Mouse (Mus musculus) MEL (cell line): ENCODE results near the gene Col15a1. TPM values are rescaled to one million over a fixed set of nuclear protein-coding genes. Genes with fewer than 3 reads are reported as not detected.

Experiments
- DNase-seq: peaks from one replicate; pipeline ENCODE4 v3.0.0; 2011; ENCODE audit warnings: low read depth, low spot score
- H3K27ac ChIP-seq: 2 replicates; pipeline ENCODE4 v1.5.1; 2012; ENCODE audit warnings: low read depth, mild to moderate bottlenecking, control low read depth, low read length, moderate library complexity; ENCODE audit not compliant: control insufficient read depth
- H3K27me3 ChIP-seq, 2 experiments: fragments of 150-350 bp in 1 of 2; sonication (generic) in 1 of 2; 2 replicates each; pipeline ENCODE4 v1.6.1; 2012; ENCODE audit warnings: low read length in 2 of 2, mild to moderate bottlenecking in 2 of 2, improper control_type of control experiment in 1 of 2, moderate library complexity in 1 of 2; ENCODE audit not compliant: insufficient read depth in 2 of 2, control insufficient read depth in 1 of 2
- H3K36me3 ChIP-seq, 2 experiments: 2 replicates each; pipeline ENCODE4 v1.6.1; 2012 to 2014; ENCODE audit warnings: low read length in 2 of 2, improper control_type of control experiment in 1 of 2, inconsistent platforms in 1 of 2, mild to moderate bottlenecking in 1 of 2; ENCODE audit not compliant: insufficient read depth in 2 of 2, control insufficient read depth in 1 of 2
- H3K4me1 ChIP-seq, 2 experiments: fragments of 150-350 bp in 1 of 2; sonication (generic) in 1 of 2; 2 replicates each; pipeline ENCODE4 v1.6.1; 2012; ENCODE audit warnings: low read length in 2 of 2, improper control_type of control experiment in 1 of 2, mild to moderate bottlenecking in 1 of 2; ENCODE audit not compliant: insufficient read depth in 2 of 2, control insufficient read depth in 1 of 2
- H3K4me3 ChIP-seq, 2 experiments: fragments of 150-350 bp in 1 of 2; sonication (generic) in 1 of 2; 2 replicates each; pipeline ENCODE4 v1.5.1; 2012; ENCODE audit warnings: low read depth in 2 of 2, low read length in 2 of 2, mild to moderate bottlenecking in 2 of 2, moderate library complexity in 2 of 2, control low read depth in 1 of 2, improper control_type of control experiment in 1 of 2; ENCODE audit not compliant: control insufficient read depth in 1 of 2, insufficient read depth in 1 of 2
- H3K79me2 ChIP-seq: 2 replicates; pipeline ENCODE4 v1.6.1; 2012; ENCODE audit warnings: mild to moderate bottlenecking, low read length, moderate library complexity; ENCODE audit not compliant: control insufficient read depth, poor library complexity, insufficient read depth
- H3K9ac ChIP-seq: 2 replicates; pipeline ENCODE4 v1.6.1; 2012; ENCODE audit warnings: low read depth, mild to moderate bottlenecking, control low read depth, low read length, moderate library complexity; ENCODE audit not compliant: control insufficient read depth, poor library complexity, severe bottlenecking
- H3K9me3 ChIP-seq: fragments of 150-350 bp; sonication (generic); replicated peaks from 2 replicates; pipeline ENCODE4 v1.6.1; 2012; ENCODE audit warnings: mild to moderate bottlenecking, low read length, improper control_type of control experiment, moderate library complexity; ENCODE audit not compliant: insufficient read depth
- BHLHE40 ChIP-seq: IDR thresholded peaks from 2 replicates; pipeline ENCODE4 v1.6.1; 2012; ENCODE audit warnings: low read depth, mild to moderate bottlenecking, inconsistent platforms, low read length, improper control_type of control experiment, borderline replicate concordance
- CHD1 ChIP-seq: IDR thresholded peaks from 2 replicates; pipeline ENCODE4 v1.6.1; 2012; ENCODE audit warnings: low read depth, mild to moderate bottlenecking, inconsistent platforms, low read length, improper control_type of control experiment
- CHD2 ChIP-seq: IDR thresholded peaks from 2 replicates; pipeline ENCODE4 v1.6.1; 2011; ENCODE audit warnings: low read length, improper control_type of control experiment
- CTCF ChIP-seq, 3 experiments: IDR thresholded peaks in 2 of 3; conservative IDR thresholded peaks in 1 of 3; 2 replicates each; pipeline ENCODE4 v1.5.1; 2011 to 2012; ENCODE audit warnings: low read length in 3 of 3, low read depth in 2 of 3, mild to moderate bottlenecking in 2 of 3, improper control_type of control experiment in 1 of 3, inconsistent platforms in 1 of 3, mixed read lengths in 1 of 3, moderate library complexity in 1 of 3; ENCODE audit not compliant: control insufficient read depth in 1 of 3, insufficient read depth in 1 of 3, poor library complexity in 1 of 3, severe bottlenecking in 1 of 3
- E2F4 ChIP-seq: IDR thresholded peaks from 2 replicates; pipeline ENCODE4 v1.6.1; 2011; ENCODE audit warnings: low read depth, low read length, improper control_type of control experiment, borderline replicate concordance
- ELF1 ChIP-seq: IDR thresholded peaks from 2 replicates; pipeline ENCODE4 v1.6.1; 2014; ENCODE audit warnings: low read depth, mild to moderate bottlenecking, inconsistent platforms, low read length, improper control_type of control experiment, moderate library complexity
- EP300 ChIP-seq, 2 experiments: IDR thresholded peaks; 2 replicates each; pipeline ENCODE4 v1.6.1; 2011; ENCODE audit warnings: improper control_type of control experiment in 2 of 2, low read length in 2 of 2, low read depth in 1 of 2, mild to moderate bottlenecking in 1 of 2
- GATA1 ChIP-seq: IDR thresholded peaks from 2 replicates; pipeline ENCODE4 v1.6.1; 2011; ENCODE audit warnings: low read depth, low read length, improper control_type of control experiment
- KAT2A ChIP-seq: conservative IDR thresholded peaks from 2 replicates; pipeline ENCODE4 v1.6.1; 2012; ENCODE audit warnings: low read depth, low read length, improper control_type of control experiment, inconsistent platforms
- MAFK ChIP-seq: IDR thresholded peaks from 2 replicates; pipeline ENCODE4 v1.6.1; 2011; ENCODE audit warnings: low read depth, mild to moderate bottlenecking, low read length, improper control_type of control experiment, borderline replicate concordance
- MAX ChIP-seq: IDR thresholded peaks from 2 replicates; pipeline ENCODE4 v1.6.1; 2011; ENCODE audit warnings: low read length, improper control_type of control experiment
- MAZ ChIP-seq: IDR thresholded peaks from 2 replicates; pipeline ENCODE4 v1.6.1; 2012; ENCODE audit warnings: low read depth, mild to moderate bottlenecking, inconsistent platforms, low read length, improper control_type of control experiment
- MEF2A ChIP-seq: IDR thresholded peaks from 2 replicates; pipeline ENCODE4 v1.6.1; 2014; ENCODE audit warnings: low read depth, mild to moderate bottlenecking, inconsistent platforms, low read length, improper control_type of control experiment; ENCODE audit not compliant: poor library complexity, insufficient replicate concordance, severe bottlenecking; ENCODE audit errors: extremely low read depth
- MXI1 ChIP-seq: IDR thresholded peaks from 2 replicates; pipeline ENCODE4 v1.6.1; 2011; ENCODE audit warnings: mild to moderate bottlenecking, low read depth, low read length, improper control_type of control experiment
- MYB ChIP-seq: IDR thresholded peaks from 2 replicates; pipeline ENCODE4 v1.6.1; 2011; ENCODE audit warnings: mild to moderate bottlenecking, low read depth, low read length, improper control_type of control experiment
- MYC ChIP-seq: IDR thresholded peaks from 2 replicates; pipeline ENCODE4 v1.6.1; 2011; ENCODE audit warnings: low read depth, mild to moderate bottlenecking, low read length, improper control_type of control experiment, moderate library complexity
- POLR2A ChIP-seq, 2 experiments: IDR thresholded peaks; 2 replicates each; pipeline ENCODE4 v1.6.1; 2011 to 2012; ENCODE audit warnings: low read length in 2 of 2, mild to moderate bottlenecking in 2 of 2, control low read depth in 1 of 2, improper control_type of control experiment in 1 of 2, low read depth in 1 of 2, moderate library complexity in 1 of 2; ENCODE audit not compliant: control insufficient read depth in 1 of 2, insufficient read depth in 1 of 2, poor library complexity in 1 of 2
- POLR2AphosphoS2 ChIP-seq: IDR thresholded peaks from 2 replicates; pipeline ENCODE4 v1.6.1; 2011; ENCODE audit warnings: low read length, improper control_type of control experiment
- POLR2AphosphoS5 ChIP-seq: IDR thresholded peaks from 2 replicates; pipeline ENCODE4 v1.6.1; 2012; ENCODE audit warnings: low read depth, borderline replicate concordance, mild to moderate bottlenecking, inconsistent platforms, low read length, moderate library complexity, mixed read lengths
- RAD21 ChIP-seq: IDR thresholded peaks from 2 replicates; pipeline ENCODE4 v1.6.1; 2011; ENCODE audit warnings: mild to moderate bottlenecking, low read depth, low read length, improper control_type of control experiment
- SMC3 ChIP-seq: IDR thresholded peaks from 2 replicates; pipeline ENCODE4 v1.6.1; 2011; ENCODE audit warnings: low read depth, low read length, improper control_type of control experiment
- TAL1 ChIP-seq: IDR thresholded peaks from 2 replicates; pipeline ENCODE4 v1.6.1; 2012; ENCODE audit warnings: mild to moderate bottlenecking, inconsistent platforms, low read length, moderate library complexity, mixed read lengths
- TCF12 ChIP-seq: IDR thresholded peaks from 2 replicates; pipeline ENCODE4 v1.6.1; 2014; ENCODE audit warnings: low read depth, mild to moderate bottlenecking, inconsistent platforms, low read length, improper control_type of control experiment, moderate library complexity
- USF1 ChIP-seq: IDR thresholded peaks from 2 replicates; pipeline ENCODE4 v1.6.1; 2014; ENCODE audit warnings: low read depth, mild to moderate bottlenecking, inconsistent platforms, low read length, improper control_type of control experiment, moderate library complexity
- ZC3H11A ChIP-seq: IDR thresholded peaks from 2 replicates; pipeline ENCODE4 v1.6.1; 2012; ENCODE audit warnings: low read depth, mild to moderate bottlenecking, inconsistent platforms, low read length, improper control_type of control experiment
- ZKSCAN1 ChIP-seq: IDR thresholded peaks from 2 replicates; pipeline ENCODE4 v1.6.1; 2012; ENCODE audit warnings: low read depth, mild to moderate bottlenecking, inconsistent platforms, low read length, improper control_type of control experiment, moderate library complexity
- polyA plus RNA-seq, 2 experiments: library from polyadenylated mRNA; stranded (reverse) in 1 of 2; unstranded in 1 of 2; fragments of >175 nt in 1 of 2; fragments of >200 nt in 1 of 2; gene quantifications; 2 replicates each; pipeline versions ENCODE4 v1.2.1 to v1.2.4; 2012; ENCODE audit warnings: low replicate concordance in 2 of 2, low read depth in 1 of 2; ENCODE audit not compliant: insufficient read length in 2 of 2, insufficient read depth in 1 of 2, missing spikeins in 1 of 2
- total RNA-seq: library from RNA; depleted of rRNA; stranded (reverse); fragments of 300-350 nt; gene quantifications from 2 replicates; pipeline ENCODE4 v1.2.3, GENCODE M21; 2012

Col15a1 gene
- total and polyA plus RNA-seq, 3 experiments, result 2.2 to 2.6 TPM; not detected in 1

GRCm38 (mm10) chr4:47233192-47233835 is 25.4 kb downstream of the Col15a1 start:
- Histone ChIP-seq H3K9ac (no peak overlapping the region), H3K4me3 (no peak overlapping the region), H3K27me3 (no peaks in the 10 kb centered on the region; a peak in 1 of 4 replicates), H3K4me1 (peaks cover 15 to 38% of the 10 kb centered on the region in 2 experiments), H3K79me2 (no peaks in the 10 kb centered on the region), H3K27ac (no peak overlapping the region), H3K36me3 (peaks cover 0 to 29% of the 10 kb centered on the region in 2 experiments; a peak in 2 of 4 replicates), H3K9me3 (no peaks in the 10 kb centered on the region)
- no peak for TF ChIP-seq POLR2AphosphoS2
- no peak for TF ChIP-seq CHD2
- TF ChIP-seq MAFK, result no peak
- no peak for TF ChIP-seq TAL1
- no peak for TF ChIP-seq CHD1
- no peak for TF ChIP-seq USF1
- no peak for TF ChIP-seq ZKSCAN1
- TF ChIP-seq E2F4, result no peak
- no peak for TF ChIP-seq KAT2A
- TF ChIP-seq GATA1, result no peak
- TF ChIP-seq MAX, result no peak
- TF ChIP-seq MYB, result no peak
- TF ChIP-seq ELF1, result no peak
- no peak for TF ChIP-seq MEF2A
- no peak for TF ChIP-seq POLR2A (IDR thresholded peaks at IDR 0.05; ENCODE audit: control insufficient read depth in 1 of 2, insufficient read depth in 1 of 2, low read depth in 1 of 2, low read length in 2 of 2, poor library complexity in 1 of 2)
- no peak for TF ChIP-seq BHLHE40
- no peak for TF ChIP-seq EP300 (IDR thresholded peaks at IDR 0.05; ENCODE audit: low read depth in 1 of 2, low read length in 2 of 2)
- no peak for TF ChIP-seq MYC
- TF ChIP-seq MAZ, result no peak
- TF ChIP-seq MXI1, result no peak
- no peak for DNase-seq

- Histone ChIP-seq H3K9ac (peak overlapping the region; percentile 33), H3K27ac (peak overlapping the region; percentile 11; the same call in 1 of the 2 replicates), H3K27me3 (no peaks in the 10 kb centered on the region), H3K79me2 (no peaks in the 10 kb centered on the region), H3K36me3 (peaks cover 0 to 40% of the 10 kb centered on the region in 2 experiments; a peak in 2 of 4 replicates), H3K9me3 (no peaks in the 10 kb centered on the region)
- peak; percentile 56 for TF ChIP-seq RAD21
- peak; percentile 61 for TF ChIP-seq SMC3
- TF ChIP-seq TCF12, result no peak
- peak; percentile 17; the same call in 1 of the 2 replicates for TF ChIP-seq MAX
- peak; percentile 91 to 98 (median 91) for TF ChIP-seq CTCF (IDR thresholded peaks at IDR 0.05 in 2 of 3, conservative IDR thresholded peaks at IDR 0.05 in 1 of 3; ENCODE audit: control insufficient read depth in 1 of 3, insufficient read depth in 1 of 3, low read depth in 2 of 3, low read length in 3 of 3, poor library complexity in 1 of 3, severe bottlenecking in 1 of 3)
- peak; percentile 28; the same call in 1 of the 2 replicates for TF ChIP-seq ZC3H11A
- no peak for TF ChIP-seq POLR2AphosphoS5
- TF ChIP-seq, all 39 proteins: peak for 5
- Histone ChIP-seq H3K4me3 (peak overlapping the region; percentile 18 to 35; a peak in 3 of 4 replicates), H3K4me1 (peaks cover 15 to 46% of the 10 kb centered on the region in 2 experiments)
- peak; percentile 82 for DNase-seq
These were observed 26.8 kb downstream of the Col15a1 start for GRCm38 (mm10) chr4:47234667-47235267.
